Mouse (Mus musculus) left cerebral cortex, postnatal 10 days (tissue): ENCODE measurements around the gene Rcor3. TPM values are rescaled to one million over a fixed set of nuclear protein-coding genes. Genes with fewer than 3 reads are reported as not detected.

ENCODE experiments used
- total RNA-seq, 2 experiments: library from RNA; stranded (reverse); gene quantifications; 2 replicates each; pipeline ENCODE4 v1.2.3; 2021

The Rcor3 gene
- total RNA-seq, 2 experiments from 2014 or later: 47.7 to 49.8 TPM

Other genes with a start within 250 kb of the Rcor3 start
- gene Slc30a1, start 231.3 kb downstream of the Rcor3 start, total RNA-seq: 10 to 100 TPM; 26.8 to 29.0 TPM
- under 1 TPM; 0.36 to 0.58 TPM for gene Rd3, start 160.7 kb downstream of the Rcor3 start, total RNA-seq
- 1 to 10 TPM; 5.6 to 6.9 TPM for gene Traf5, start 45.5 kb downstream of the Rcor3 start, total RNA-seq
- gene Kcnh1, start 52.7 kb upstream of the Rcor3 start, total RNA-seq: 10 to 100 TPM; 34.8 to 35.2 TPM